Mouse (Mus musculus) ES-E14 (cell line): ENCODE measurements around the gene 4930442H23Rik. TPM values are rescaled to one million over a fixed set of nuclear protein-coding genes. Genes with fewer than 3 reads are reported as not detected.

ENCODE experiments used
- DNase-seq: peaks from one replicate; pipeline ENCODE4 v3.0.0-alpha.2; 2013; ENCODE audit warnings: low read depth, low spot score
- H3K27ac ChIP-seq: 2 replicates; pipeline ENCODE4 v1.5.1; 2012; ENCODE audit warnings: low read depth, mild to moderate bottlenecking, low read length, moderate library complexity, mixed read lengths; ENCODE audit not compliant: poor library complexity, insufficient read depth, severe bottlenecking
- H3K36me3 ChIP-seq: 2 replicates; pipeline ENCODE4 v1.6.1; 2012; ENCODE audit warnings: mild to moderate bottlenecking, low read length, moderate library complexity, mixed read lengths; ENCODE audit not compliant: control insufficient read depth, poor library complexity, insufficient read depth, severe bottlenecking
- H3K4me1 ChIP-seq, 2 experiments: fragments of 150-350 bp in 1 of 2; sonication (generic) in 1 of 2; 2 replicates each; pipeline ENCODE4 v1.6.1; 2012; ENCODE audit warnings: low read length in 2 of 2, mild to moderate bottlenecking in 1 of 2, mixed read lengths in 1 of 2; ENCODE audit not compliant: control insufficient read depth in 2 of 2, insufficient read depth in 2 of 2, poor library complexity in 1 of 2
- H3K4me3 ChIP-seq, 2 experiments: fragments of 150-350 bp in 1 of 2; sonication (generic) in 1 of 2; 2 replicates each; pipeline ENCODE4 v1.5.1; 2012; ENCODE audit warnings: low read length in 2 of 2, low read depth in 1 of 2, mild to moderate bottlenecking in 1 of 2, mixed read lengths in 1 of 2; ENCODE audit not compliant: insufficient read depth in 1 of 2, poor library complexity in 1 of 2, severe bottlenecking in 1 of 2
- H3K9ac ChIP-seq: 2 replicates; pipeline ENCODE4 v1.6.1; 2012; ENCODE audit warnings: low read depth, mild to moderate bottlenecking, low read length, mixed read lengths; ENCODE audit not compliant: poor library complexity, insufficient read depth, severe bottlenecking
- H3K9me3 ChIP-seq: fragments of 150-350 bp; sonication (generic); 2 replicates; pipeline ENCODE4 v1.6.1; 2012; ENCODE audit warnings: low read depth, mild to moderate bottlenecking, low read length; ENCODE audit not compliant: control insufficient read depth, insufficient read depth
- CHD2 ChIP-seq: IDR thresholded peaks from 2 replicates; pipeline ENCODE4 v1.6.1; 2014; ENCODE audit warnings: mild to moderate bottlenecking, low read depth, low read length, inconsistent platforms
- HCFC1 ChIP-seq: IDR thresholded peaks from 2 replicates; pipeline ENCODE4 v1.6.1; 2012; ENCODE audit warnings: low read length, inconsistent platforms, borderline replicate concordance; ENCODE audit not compliant: insufficient read depth
- MAFK ChIP-seq: IDR thresholded peaks from 2 replicates; pipeline ENCODE4 v1.6.1; 2014; ENCODE audit warnings: mild to moderate bottlenecking, low read depth, low read length, inconsistent platforms; ENCODE audit not compliant: insufficient read depth
- ZC3H11A ChIP-seq: IDR thresholded peaks from 2 replicates; pipeline ENCODE4 v1.6.1; 2012; ENCODE audit warnings: low read depth, mild to moderate bottlenecking, inconsistent platforms, low read length, borderline replicate concordance
- ZNF384 ChIP-seq: IDR thresholded peaks from 2 replicates; pipeline ENCODE4 v1.6.1; 2012; ENCODE audit warnings: low read depth, low read length, inconsistent platforms
- in situ Hi-C, 2 experiments: fragments of 600-800 bp; cut with MboI; formaldehyde crosslinking; loops; one replicate each; pipeline ENCODE4 v1.15.1; 2025; ENCODE audit warnings: low sequenced_read_pairs in 2 of 2, inconsistent platforms in 1 of 2; ENCODE audit not compliant: unreplicated experiment in 2 of 2
- total RNA-seq: library from RNA; depleted of rRNA; stranded (reverse); fragments of 300-350 nt; gene quantifications from 2 replicates; pipeline ENCODE4 v1.2.3, GENCODE M21; 2012; rRNA removed

Gene 4930442H23Rik
- total RNA-seq, result 0.54 and 0.79 TPM in 2 replicates

DNA sequence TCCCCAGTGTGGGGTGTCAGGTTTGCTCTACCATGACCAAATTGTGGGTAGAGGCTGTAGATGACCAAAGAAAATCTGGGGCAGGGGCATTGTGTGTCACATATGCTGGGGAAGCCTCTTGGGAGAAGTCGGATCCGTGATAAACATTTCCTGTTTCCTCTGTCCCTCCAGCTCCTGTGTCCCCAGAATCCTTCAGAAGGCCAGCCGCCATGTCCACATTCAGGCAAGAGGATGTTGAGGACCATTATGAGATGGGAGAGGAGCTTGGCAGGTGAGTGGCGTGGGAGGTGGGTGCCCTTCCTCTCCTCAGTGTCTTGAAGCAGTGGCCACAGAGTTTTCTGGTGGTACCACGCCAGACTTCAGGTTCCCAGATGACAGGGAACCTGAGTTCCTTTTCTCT, at the start of gene 4930442H23Rik:
Gene 4930442H23Rik (minus strand): TSS at position 45 of the 400 bp plus-strand sequence.
- DNase-seq, result no peak
- no peaks in the 10 kb centered on the region for H3K9me3 ChIP-seq
- no peak for TF ChIP-seq CHD2
- TF ChIP-seq ZNF384, result no peak
- TF ChIP-seq ZC3H11A, result no peak
- TF ChIP-seq MAFK, result no peak
- no peak for TF ChIP-seq HCFC1
- peak within 1 kb of the TSS; percentile 96 for H3K9ac ChIP-seq
- H3K4me1 ChIP-seq, result peaks cover 0 to 13% of the 10 kb centered on the region in 2 experiments; a peak in 2 of 4 replicates
- H3K27ac ChIP-seq, result peak within 1 kb of the TSS; percentile 91
- H3K36me3 ChIP-seq, result peaks cover 47% of the 10 kb centered on the region
- in situ Hi-C loops, result no loop called here
- H3K4me3 ChIP-seq, result peak within 1 kb of the TSS; percentile 58 to 85

DNA sequence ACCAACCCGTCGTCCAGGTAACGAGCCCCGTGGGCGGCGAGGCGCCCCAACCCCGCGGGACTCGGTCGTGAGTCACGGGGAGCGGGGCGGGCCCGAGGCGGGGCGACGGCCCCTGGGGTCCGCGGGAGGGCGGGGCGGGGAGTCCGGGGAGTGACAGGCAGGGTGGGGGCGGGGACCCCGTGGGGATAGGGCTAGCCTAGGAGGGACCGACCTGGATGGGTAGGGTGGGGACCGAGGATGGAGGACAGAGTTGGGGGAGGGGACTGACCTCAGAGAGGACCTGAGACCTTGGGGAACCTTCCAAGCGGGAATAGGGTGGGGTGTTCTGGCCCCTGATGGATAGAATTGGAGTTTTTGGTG, 49.6 kb upstream of the 4930442H23Rik start:
- Histone ChIP-seq H3K27ac (peak overlapping the region; percentile 51; the same call in 1 of the 2 replicates), H3K9ac (peak overlapping the region; percentile 78), H3K9me3 (no peaks in the 10 kb centered on the region), H3K4me1 (peaks cover 4 to 27% of the 10 kb centered on the region in 2 experiments; a peak in 3 of 4 replicates), H3K36me3 (no peaks in the 10 kb centered on the region), H3K4me3 (peak overlapping the region; percentile 88 to 96)
- no peak for DNase-seq
- TF ChIP-seq CHD2, result no peak
- no peak for TF ChIP-seq MAFK
- no peak for TF ChIP-seq HCFC1
- TF ChIP-seq ZC3H11A, result no peak
- no peak for TF ChIP-seq ZNF384
- in situ Hi-C loops, result no loop called here

DNA sequence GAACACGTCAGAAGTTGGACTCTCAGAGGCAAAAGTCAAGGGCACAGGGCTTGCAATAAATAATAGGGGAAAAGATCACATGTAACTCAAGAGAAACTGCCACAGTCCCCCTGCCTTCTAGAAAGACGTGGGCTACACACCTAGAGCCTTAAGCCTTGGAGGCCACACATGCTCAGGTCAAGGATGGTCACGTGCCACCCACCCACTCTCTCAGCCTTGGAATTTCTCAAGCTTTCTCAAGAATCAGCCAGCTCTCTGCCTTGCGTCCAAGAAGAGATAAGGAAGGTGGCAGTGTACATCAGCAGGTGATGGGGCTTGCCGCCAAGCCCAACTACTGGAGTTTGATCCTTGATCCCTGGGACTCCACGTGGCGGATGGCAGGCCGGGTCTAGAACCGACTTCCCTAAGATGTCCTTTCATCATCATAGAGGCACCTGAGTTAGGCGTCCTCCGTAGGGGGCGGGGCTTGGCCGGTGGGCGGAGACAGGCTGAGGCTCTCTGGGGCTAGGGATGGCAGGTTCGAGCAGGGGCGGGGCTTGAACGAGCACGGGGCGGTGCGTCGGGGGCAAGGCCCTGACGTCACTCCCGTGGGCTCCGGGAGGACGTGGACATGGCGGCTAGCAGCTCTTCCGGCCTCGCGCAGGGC, 49.1 kb upstream of the 4930442H23Rik start, which contains the start of gene Zfr2:
Gene Zfr2 (plus strand): TSS at position 576 of the 646 bp plus-strand sequence.
- TF ChIP-seq ZNF384 (no peak), ZC3H11A (no peak), HCFC1 (no peak), MAFK (no peak), CHD2 (no peak)
- H3K27ac ChIP-seq, result peak within 1 kb of the TSS; percentile 51; the same call in 1 of the 2 replicates
- H3K4me3 ChIP-seq, result peak within 1 kb of the TSS; percentile 88 to 96
- no peaks in the 10 kb centered on the region for H3K36me3 ChIP-seq
- H3K9ac ChIP-seq, result peak within 1 kb of the TSS; percentile 78
- peaks cover 4 to 24% of the 10 kb centered on the region in 2 experiments; a peak in 3 of 4 replicates for H3K4me1 ChIP-seq
- peak; percentile 91 for DNase-seq
- in situ Hi-C loops, result no loop called here
- H3K9me3 ChIP-seq, result no peaks in the 10 kb centered on the region

DNA sequence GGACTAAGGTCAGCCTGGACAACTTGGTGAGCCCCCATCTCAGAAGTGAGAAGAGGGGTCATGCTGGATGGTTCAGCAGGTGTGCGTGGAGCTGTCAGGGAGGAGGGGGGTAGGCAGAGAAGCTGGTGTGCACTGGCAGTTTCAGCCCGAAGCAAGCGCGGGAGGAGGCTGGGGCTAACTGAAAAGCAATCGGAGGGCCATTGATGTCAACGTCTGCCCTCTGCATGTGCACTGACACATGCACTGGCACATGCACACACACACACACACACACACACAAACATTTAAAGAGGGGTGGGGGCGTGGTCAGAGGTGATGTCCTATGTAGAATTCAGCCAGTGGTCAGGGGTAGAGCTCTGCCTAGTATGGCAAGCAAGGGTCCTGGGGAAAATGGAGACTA, 47.8 kb upstream of the 4930442H23Rik start:
- peaks cover 3 to 22% of the 10 kb centered on the region in 2 experiments; a peak in 3 of 4 replicates for H3K4me1 ChIP-seq
- H3K27ac ChIP-seq, result no peak overlapping the region
- H3K36me3 ChIP-seq, result no peaks in the 10 kb centered on the region
- DNase-seq, result no peak
- no peak overlapping the region for H3K9ac ChIP-seq
- H3K9me3 ChIP-seq, result no peaks in the 10 kb centered on the region
- TF ChIP-seq HCFC1 (no peak), ZNF384 (no peak)
- H3K4me3 ChIP-seq, result no peak overlapping the region
- in situ Hi-C loops, result no loop called here
